Mouse (Mus musculus) hematopoietic stem cell, adult 5-6 weeks (primary cell): ENCODE results near the gene Olfr96. TPM values are rescaled to one million over a fixed set of nuclear protein-coding genes. Genes with fewer than 3 reads are reported as not detected.
"Not testable (repeated sequence)": the region's sequence is repeated elsewhere in the genome, so short reads cannot be mapped to it uniquely, and the experiment has no call there.

ENCODE experiments used
- ATAC-seq, 2 experiments: fragments of 125-278 bp in 1 of 2; replicated peaks in 1 of 2; 2 replicates each; pipeline ENCODE4 v1.8.0; 2016 to 2017; ENCODE audit warnings: inconsistent platforms in 2 of 2, mild to moderate bottlenecking in 2 of 2, moderate number of reproducible peaks in 2 of 2, low read depth in 1 of 2, moderate TSS enrichment in 1 of 2; ENCODE audit not compliant: low FRiP score in 2 of 2, poor library complexity in 2 of 2, severe bottlenecking in 2 of 2, insufficient read depth in 1 of 2, low TSS enrichment in 1 of 2
- total RNA-seq: library from RNA; stranded (forward); fragments of 172-1452, 232-1000 nt; gene quantifications from 2 replicates; pipeline ENCODE4 v1.2.3, GENCODE M21; 2017

The Olfr96 gene
- total RNA-seq, result not detected in 2 replicates

DNA sequence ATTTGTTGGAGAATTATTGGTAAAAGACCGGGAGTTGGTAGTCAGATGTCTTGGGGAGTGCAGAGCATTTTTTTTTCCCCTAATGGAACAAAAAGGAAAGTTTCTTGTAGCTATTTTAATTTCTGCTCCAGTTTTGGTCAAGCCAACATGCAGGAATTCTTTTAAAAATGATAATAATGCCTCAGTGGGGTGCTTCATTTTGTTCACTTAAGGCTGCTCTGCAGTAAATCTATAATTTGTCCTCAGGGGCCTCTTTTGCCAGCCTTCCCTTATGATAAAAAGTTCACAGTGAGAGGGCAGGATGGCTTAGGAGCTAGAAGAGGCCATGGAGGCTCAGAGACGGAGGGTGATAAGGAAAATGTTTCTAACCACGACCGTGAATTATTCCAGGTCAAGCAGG, at the start of gene Olfr96:
Gene Olfr96, plus strand, starts transcription at position 301 of the 400 bp plus-strand sequence.
- ATAC-seq, result no peak

GRCm38 (mm10) chr17:37185474-37185873, 34.5 kb upstream of the Olfr96 start:
- ATAC-seq, result peak in 1 of 2 experiments; percentile 62; a peak in 1 of 4 replicates

DNA sequence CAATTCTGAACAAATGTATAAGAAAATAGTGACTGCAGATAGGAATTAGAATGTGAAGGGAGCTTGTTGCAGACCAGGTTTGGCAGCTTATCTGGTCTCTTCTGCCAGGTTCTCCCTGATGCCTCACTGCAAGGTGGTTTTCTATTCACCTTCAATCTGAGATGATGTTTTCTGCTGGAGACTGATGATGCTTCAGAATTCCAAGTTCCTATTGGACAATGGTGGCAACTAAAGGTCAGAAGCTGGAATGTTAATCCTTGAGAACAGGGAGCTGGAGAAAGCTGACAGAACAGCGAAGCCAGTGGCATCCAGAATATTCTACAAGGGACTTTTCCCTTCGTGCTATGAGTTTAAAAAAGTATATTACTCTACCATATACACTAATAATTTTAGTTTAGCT, 29.2 kb upstream of the Olfr96 start:
- no peak for ATAC-seq

DNA sequence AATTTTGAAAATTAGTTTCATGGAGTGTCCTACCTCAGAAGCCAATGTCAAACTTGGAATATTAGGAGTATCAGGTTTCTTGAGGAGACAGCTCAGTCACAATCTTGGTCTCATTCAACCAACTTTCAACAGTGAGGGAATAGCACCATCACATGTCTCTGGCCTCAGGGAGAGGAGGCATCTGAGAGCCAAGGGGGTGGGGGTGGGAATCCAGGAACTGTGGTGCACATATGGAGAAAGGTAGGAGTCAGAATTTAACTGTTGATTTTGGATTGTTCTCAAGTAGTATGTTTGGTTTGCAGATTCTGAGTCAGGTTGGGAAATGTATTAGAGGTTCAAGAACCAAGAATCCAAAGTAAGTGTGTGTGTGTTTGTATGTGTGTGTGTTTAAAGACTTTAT, 26.9 kb upstream of the Olfr96 start:
- no peak for ATAC-seq

GRCm38 (mm10) chr17:37193656-37194055, 26.3 kb upstream of the Olfr96 start, which contains the start of gene Ubd:
Ubd (plus strand) TSS chr17:37193892.
- ATAC-seq, result no peak

DNA sequence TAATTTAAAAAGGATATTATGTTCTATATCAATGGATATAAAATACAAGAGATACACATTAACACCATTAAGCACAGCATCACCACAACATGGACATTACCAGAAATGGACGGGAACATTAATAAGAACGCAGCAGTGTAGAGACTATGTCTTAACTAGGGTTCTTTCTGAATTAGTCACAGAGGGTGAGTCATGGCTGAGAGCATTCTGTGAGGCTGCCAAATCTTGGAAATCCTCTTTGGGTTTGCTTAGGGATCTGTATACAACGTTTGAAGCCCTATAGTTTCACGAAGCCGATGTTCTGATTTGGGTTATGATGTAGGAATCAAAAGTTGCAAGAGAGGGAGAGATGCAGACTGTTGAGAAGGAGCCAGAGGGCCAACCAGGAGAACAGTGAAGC, 25.2 kb upstream of the Olfr96 start:
- ATAC-seq, result no peak

GRCm38 (mm10) chr17:37196845-37197724, 22.9 kb upstream of the Olfr96 start:
- peak; percentile 60 to 71 for ATAC-seq

DNA sequence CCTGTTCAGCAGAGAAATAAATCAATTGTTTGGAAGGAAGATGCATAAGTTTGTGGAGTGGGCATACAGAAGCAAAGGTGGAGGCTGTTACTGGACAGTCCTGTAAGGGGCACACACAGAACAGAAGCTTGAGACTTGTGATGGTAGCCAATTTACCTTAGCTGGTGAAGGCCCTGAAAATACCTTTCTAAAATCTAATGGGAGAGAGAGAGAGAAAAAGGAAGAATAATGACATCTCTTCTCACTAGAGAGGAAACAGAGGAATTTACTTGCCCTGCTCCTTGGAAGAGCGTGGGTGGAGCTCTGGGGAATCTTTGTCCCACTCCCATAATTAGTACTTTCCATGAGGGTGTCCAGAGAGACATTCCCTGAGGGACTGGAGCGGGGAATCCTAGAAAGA, 19.1 kb upstream of the Olfr96 start, which contains the start of gene Olfr94:
Gene Olfr94, minus strand, starts transcription at position 101 of the 400 bp plus-strand sequence.
- no peak for ATAC-seq

DNA sequence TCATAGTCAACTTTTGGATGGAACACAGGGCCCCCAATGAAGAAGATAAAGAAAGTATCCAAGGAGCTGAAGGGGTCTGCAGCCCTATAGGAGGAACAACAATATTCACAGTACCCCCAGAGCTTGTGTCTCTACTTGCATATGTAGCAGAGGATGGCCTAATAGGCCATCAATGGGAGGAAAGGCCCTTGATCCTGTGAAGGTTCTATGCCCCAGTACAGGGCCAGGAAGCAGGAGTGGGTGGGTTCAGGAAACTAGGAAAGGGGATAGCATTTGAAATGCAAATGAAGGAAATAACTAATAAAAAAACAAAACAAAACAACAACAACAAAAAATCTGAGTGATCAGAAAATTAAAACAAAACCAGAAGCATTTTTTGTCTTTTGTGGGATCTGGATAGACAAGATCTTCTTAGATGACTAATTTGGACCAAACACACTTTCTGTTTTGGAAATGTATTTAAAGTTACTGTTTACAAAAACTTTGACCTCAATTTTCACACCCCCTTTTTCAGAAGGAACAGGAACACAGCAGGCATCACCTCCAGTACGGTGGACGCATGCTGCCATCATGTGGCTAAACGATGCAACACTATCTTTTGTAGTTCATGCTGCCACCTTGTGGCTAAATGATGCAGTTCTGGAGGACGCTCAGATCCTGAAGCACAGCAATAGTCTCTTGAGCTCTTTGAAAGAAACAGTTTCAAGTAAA, 16.6 kb upstream of the Olfr96 start:
- peak; percentile 95 to 99 for ATAC-seq

- peak in 1 of 2 experiments; percentile 11; a peak in 1 of 4 replicates for ATAC-seq
These were observed 16.1 kb upstream of the Olfr96 start for GRCm38 (mm10) chr17:37203917-37204236.

GRCm38 (mm10) chr17:37210884-37211768, 8.8 kb upstream of the Olfr96 start:
- ATAC-seq, result peak; percentile 56 to 68

DNA sequence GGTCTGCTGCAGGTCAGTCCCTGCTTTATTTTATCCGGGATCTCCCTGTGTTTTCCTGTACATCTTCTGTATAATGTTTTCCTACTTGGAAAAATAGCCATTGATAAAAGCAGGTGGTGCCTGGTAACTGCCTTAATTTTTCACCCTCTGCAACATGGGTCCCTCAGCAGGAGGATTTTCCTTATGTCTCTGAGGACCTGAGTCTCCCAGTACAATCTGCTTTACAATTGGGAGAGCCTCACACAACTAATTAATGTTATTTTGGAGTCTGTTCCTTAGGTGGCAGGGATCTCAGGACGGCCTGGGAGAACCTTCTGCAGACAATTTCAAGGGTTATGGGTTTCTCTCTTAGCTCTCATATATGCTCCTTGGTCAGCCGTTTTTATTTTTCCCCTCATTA, 6.9 kb upstream of the Olfr96 start, which contains the start of gene Olfr95:
Gene Olfr95, minus strand, starts transcription at position 101 of the 400 bp plus-strand sequence.
- no peak for ATAC-seq

- no peak for ATAC-seq
These were observed 1.5 kb upstream of the Olfr96 start for GRCm38 (mm10) chr17:37218486-37218885.

- ATAC-seq, result no peak; a peak in 1 of 4 replicates
These were observed 1.9 kb downstream of the Olfr96 start for GRCm38 (mm10) chr17:37221879-37222278.

GRCm38 (mm10) chr17:37237230-37237629, 17.3 kb downstream of the Olfr96 start, which contains the start of gene Olfr97:
Olfr97 (minus strand) TSS chr17:37237330.
- ATAC-seq, result not testable (repeated sequence)

DNA sequence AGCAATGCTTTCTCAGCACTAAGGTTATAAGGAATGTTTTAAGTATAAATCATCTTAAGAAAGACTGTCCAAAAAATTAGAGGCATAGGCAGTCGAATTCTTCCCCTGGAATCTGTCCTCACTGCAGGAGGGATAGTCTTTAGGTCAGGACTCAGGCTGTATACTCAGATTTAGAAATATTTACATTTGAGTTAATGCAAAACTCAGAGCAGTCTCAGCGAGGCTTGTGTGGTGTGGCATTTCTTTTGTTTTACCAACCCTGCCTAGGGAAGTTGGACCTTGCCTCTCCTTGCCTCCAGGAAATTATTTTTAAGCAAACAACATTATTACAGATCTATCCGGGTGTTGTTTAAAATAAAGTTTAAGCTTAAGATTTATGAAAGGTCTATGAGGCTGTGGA, 22.3 kb downstream of the Olfr96 start:
- no peak for ATAC-seq

DNA sequence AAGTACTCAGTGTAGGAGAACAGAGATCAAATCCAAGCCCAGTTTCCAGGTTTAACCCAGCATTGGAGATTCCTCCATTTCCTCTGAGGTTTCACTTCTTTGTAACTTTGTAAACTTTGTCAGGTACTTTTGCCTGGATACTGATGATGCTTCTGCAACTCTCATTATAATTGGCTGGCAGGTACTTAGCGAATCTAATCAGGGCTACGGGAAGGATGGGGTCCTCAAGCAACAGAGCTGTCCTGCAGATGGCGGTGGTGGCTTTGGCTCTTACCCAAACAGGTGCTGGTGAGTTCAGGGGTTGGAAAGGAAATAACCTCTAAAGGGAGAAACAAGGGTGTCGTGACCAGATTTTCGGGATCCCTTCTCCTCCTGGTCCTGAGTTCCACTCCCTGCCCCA, 26.8 kb downstream of the Olfr96 start:
- peak; percentile 97 to 98 for ATAC-seq
